ENCODE assay signal across 8 mouse cellular contexts in the genomic region with DNA sequence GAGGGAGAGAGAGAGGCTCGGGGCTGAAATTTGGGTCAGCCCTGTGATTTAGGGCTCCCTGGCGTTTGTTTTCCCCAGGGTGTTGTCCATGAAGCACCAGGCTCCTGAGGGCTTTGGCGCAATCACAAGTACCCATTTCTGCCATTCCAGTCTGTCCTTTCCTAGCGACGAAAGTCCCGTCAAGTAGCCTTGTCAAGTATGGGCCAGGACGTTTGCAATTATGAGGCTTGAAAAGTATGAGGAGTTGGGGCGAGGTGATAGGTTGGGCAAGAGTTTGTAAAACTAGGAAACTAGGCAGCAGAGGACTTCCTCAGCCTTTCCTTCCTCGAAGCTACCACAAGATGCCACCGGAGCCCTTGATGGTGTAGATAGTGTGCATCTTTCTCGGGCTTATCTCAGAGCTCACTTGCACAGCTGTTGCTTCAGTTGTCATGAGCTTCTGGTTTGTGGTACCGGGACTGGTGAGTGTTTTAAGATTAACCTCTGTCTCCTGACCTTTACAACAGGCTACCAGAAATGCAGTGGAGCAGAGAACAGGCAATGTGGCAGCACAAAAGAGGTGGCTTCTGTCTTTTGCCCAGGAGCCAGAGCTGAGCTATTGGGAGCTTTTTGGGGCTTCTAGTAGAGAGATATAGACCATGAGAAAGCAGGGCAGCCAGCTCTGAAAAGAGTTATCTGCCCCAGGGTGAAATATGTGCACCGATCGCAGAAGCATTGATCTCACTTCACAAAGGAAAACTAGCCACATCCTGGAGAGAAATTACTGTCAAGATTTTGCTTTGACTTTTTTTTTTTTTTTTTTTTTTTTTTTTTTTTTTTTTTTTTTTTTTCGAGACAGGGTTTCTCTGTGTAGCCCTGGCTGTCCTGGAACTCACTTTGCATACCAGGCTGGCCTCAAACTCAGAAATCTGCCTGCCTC. TPM values are rescaled to one million over a fixed set of nuclear protein-coding genes. Genes with fewer than 3 reads are reported as not detected.
DNase-seq lines count a peak whose midpoint lies in the region; ATAC-seq lines count a peak whose summit lies in the region.

No protein-coding gene starts in this region.

- WGBS in forebrain, embryonic 14.5 days: 20% methylated on average over 15 of the region's 15 CpGs
- WGBS in limb, embryonic 11.5 days: 18% methylated on average over 15 of the region's 15 CpGs
- 15% methylated on average over 15 of the region's 15 CpGs for WGBS in midbrain, embryonic 11.5 days

- peak overlapping the region; percentile 70 for H3K9ac ChIP-seq in forebrain, embryonic 14.5 days (ENCODE audit: low read length)
- no peak overlapping the region for H3K9ac ChIP-seq in limb, embryonic 11.5 days (ENCODE audit: low read length)
- H3K9ac ChIP-seq in midbrain, embryonic 11.5 days (ENCODE audit: low read length): peak overlapping the region; percentile 72

- H3K27ac ChIP-seq in forebrain, embryonic 14.5 days (ENCODE audit: low read depth, low read length): no peak overlapping the region
- H3K27ac ChIP-seq in limb, embryonic 11.5 days (replicated peaks; ENCODE audit: low read depth, low read length): no peak overlapping the region
- H3K27ac ChIP-seq in midbrain, embryonic 11.5 days (ENCODE audit: low read depth, low read length): no peak overlapping the region

- H3K36me3 ChIP-seq in forebrain, embryonic 14.5 days (ENCODE audit: control insufficient read depth, insufficient read depth, low read length): peaks cover 6% of the 10 kb centered on the region; the same call in 1 of the 2 replicates
- H3K36me3 ChIP-seq in limb, embryonic 11.5 days (ENCODE audit: control insufficient read depth, insufficient read depth, low read length): no peaks in the 10 kb centered on the region
- no peaks in the 10 kb centered on the region for H3K36me3 ChIP-seq in midbrain, embryonic 11.5 days (ENCODE audit: control insufficient read depth, insufficient read depth, low read length)

- H3K27me3 ChIP-seq in forebrain, embryonic 14.5 days (replicated peaks; ENCODE audit: control insufficient read depth, insufficient read depth, low read length): no peaks in the 10 kb centered on the region
- no peaks in the 10 kb centered on the region for H3K27me3 ChIP-seq in limb, embryonic 11.5 days (ENCODE audit: control insufficient read depth, insufficient read depth, low read length)
- peaks cover 3% of the 10 kb centered on the region; the same call in 1 of the 2 replicates for H3K27me3 ChIP-seq in midbrain, embryonic 11.5 days (ENCODE audit: control insufficient read depth, insufficient read depth, low read length)

- H3K9me3 ChIP-seq in forebrain, embryonic 14.5 days (replicated peaks; ENCODE audit: control insufficient read depth, low read length): no peaks in the 10 kb centered on the region
- no peaks in the 10 kb centered on the region for H3K9me3 ChIP-seq in limb, embryonic 11.5 days (ENCODE audit: control insufficient read depth, low read length)
- no peaks in the 10 kb centered on the region for H3K9me3 ChIP-seq in midbrain, embryonic 11.5 days (ENCODE audit: control insufficient read depth, low read length)

- peak overlapping the region; percentile 69 for H3K4me3 ChIP-seq in forebrain, embryonic 14.5 days (ENCODE audit: low read depth, low read length)
- H3K4me3 ChIP-seq in limb, embryonic 11.5 days (ENCODE audit: low read depth, low read length): peak overlapping the region; percentile 62
- H3K4me3 ChIP-seq in midbrain, embryonic 11.5 days (ENCODE audit: low read depth, low read length): peak overlapping the region; percentile 74

- H3K4me2 ChIP-seq in forebrain, embryonic 14.5 days (ENCODE audit: low read length): peak overlapping the region; percentile 88
- peak overlapping the region; percentile 57 for H3K4me2 ChIP-seq in limb, embryonic 11.5 days (ENCODE audit: low read depth, severe bottlenecking)
- H3K4me2 ChIP-seq in midbrain, embryonic 11.5 days: peak overlapping the region; percentile 97

- peak; percentile 44 for ATAC-seq in CD4-positive, CD25-positive, alpha-beta regulatory T cell, adult 4 months
- no peak for ATAC-seq in forebrain, embryonic 14.5 days
- no peak for ATAC-seq in limb, embryonic 11.5 days (ENCODE audit: insufficient number of reproducible peaks, low FRiP score, low TSS enrichment, low read depth)
- no peak for ATAC-seq in midbrain, embryonic 11.5 days (ENCODE audit: low FRiP score)
- no peak for ATAC-seq in frontal cortex, adult (ENCODE audit: low TSS enrichment)

- peaks cover 13% of the 10 kb centered on the region for H3K4me1 ChIP-seq in forebrain, embryonic 14.5 days (ENCODE audit: control insufficient read depth, insufficient read depth, low read length)
- H3K4me1 ChIP-seq in limb, embryonic 11.5 days (ENCODE audit: control insufficient read depth, insufficient read depth, low read length): peaks cover 4% of the 10 kb centered on the region; the same call in 1 of the 2 replicates
- peaks cover 12% of the 10 kb centered on the region for H3K4me1 ChIP-seq in midbrain, embryonic 11.5 days (ENCODE audit: control insufficient read depth, insufficient read depth, low read length)

- peak; percentile 63 for DNase-seq in T-cell, adult 2 months (ENCODE audit: low spot score)
- no peak for DNase-seq in forebrain, embryonic 14.5 days (ENCODE audit: low spot score)
- no peak for DNase-seq in limb, embryonic 11.5 days (ENCODE audit: low spot score)
- no peak for DNase-seq in midbrain, embryonic 11.5 days (ENCODE audit: low spot score, missing footprints)
- peak; percentile 62 for DNase-seq in thymus, postnatal 25 days
- no peak for DNase-seq in adrenal gland, adult 18-20 months (ENCODE audit: low spot score in 2 of 2)

RNA-seq across cellular contexts. Expression of gene Inpp5b, which starts 10.9 kb away (rescaled TPM):
- 100 to 1,000 TPM in 1 of 2 experiments, 10 to 100 TPM in 1; 88.0 to 146 TPM for polyA plus RNA-seq in CD4-positive, CD25-positive, alpha-beta regulatory T cell, adult 4 months (2017; shearing (Covaris generic))
- 20.8 and 22.1 TPM in 2 replicates for polyA plus RNA-seq in forebrain, embryonic 14.5 days (2014; fragmentation: Nextera tagmentation; extraction: Ambion mirVana)
- 22.3 and 26.1 TPM in 2 replicates for polyA plus RNA-seq in limb, embryonic 11.5 days (2014; fragmentation: Nextera tagmentation; extraction: Ambion mirVana)
- polyA plus RNA-seq in midbrain, embryonic 11.5 days (2014; fragmentation: Nextera tagmentation; extraction: Ambion mirVana): 24.6 and 28.2 TPM in 2 replicates
- total RNA-seq in adrenal gland, adult 18-20 months (2021): 10 to 100 TPM; 16.9 to 18.8 TPM

RNA-seq across cellular contexts. Expression of gene Sf3a3, which starts 38.0 kb away (rescaled TPM):
- polyA plus RNA-seq in CD4-positive, CD25-positive, alpha-beta regulatory T cell, adult 4 months (2017; shearing (Covaris generic)): 100 to 1,000 TPM; 104 to 108 TPM
- 118 TPM in 2 replicates for polyA plus RNA-seq in forebrain, embryonic 14.5 days (2014; fragmentation: Nextera tagmentation; extraction: Ambion mirVana)
- 250 and 252 TPM in 2 replicates for polyA plus RNA-seq in limb, embryonic 11.5 days (2014; fragmentation: Nextera tagmentation; extraction: Ambion mirVana)
- 221 and 236 TPM in 2 replicates for polyA plus RNA-seq in midbrain, embryonic 11.5 days (2014; fragmentation: Nextera tagmentation; extraction: Ambion mirVana)
- total RNA-seq in adrenal gland, adult 18-20 months (2021): 10 to 100 TPM; 33.1 to 34.9 TPM

RNA-seq across cellular contexts. Expression of gene Mtf1, which starts 49.4 kb away (rescaled TPM):
- 10 to 100 TPM; 16.0 to 16.7 TPM for polyA plus RNA-seq in CD4-positive, CD25-positive, alpha-beta regulatory T cell, adult 4 months (2017; shearing (Covaris generic))
- 12.7 and 13.6 TPM in 2 replicates for polyA plus RNA-seq in forebrain, embryonic 14.5 days (2014; fragmentation: Nextera tagmentation; extraction: Ambion mirVana)
- polyA plus RNA-seq in limb, embryonic 11.5 days (2014; fragmentation: Nextera tagmentation; extraction: Ambion mirVana): 14.1 TPM in 2 replicates
- polyA plus RNA-seq in midbrain, embryonic 11.5 days (2014; fragmentation: Nextera tagmentation; extraction: Ambion mirVana): 12.9 and 16.7 TPM in 2 replicates
- 10 to 100 TPM; 27.0 TPM for total RNA-seq in adrenal gland, adult 18-20 months (2021)

RNA-seq across cellular contexts. Expression of gene Fhl3, which starts 52.0 kb away (rescaled TPM):
- 10 to 100 TPM in 1 of 2 experiments, 1 to 10 TPM in 1; 6.6 to 11.0 TPM for polyA plus RNA-seq in CD4-positive, CD25-positive, alpha-beta regulatory T cell, adult 4 months (2017; shearing (Covaris generic))
- polyA plus RNA-seq in forebrain, embryonic 14.5 days (2014; fragmentation: Nextera tagmentation; extraction: Ambion mirVana): 1.4 TPM in 2 replicates
- 11.5 and 11.6 TPM in 2 replicates for polyA plus RNA-seq in limb, embryonic 11.5 days (2014; fragmentation: Nextera tagmentation; extraction: Ambion mirVana)
- polyA plus RNA-seq in midbrain, embryonic 11.5 days (2014; fragmentation: Nextera tagmentation; extraction: Ambion mirVana): 3.9 and 4.5 TPM in 2 replicates
- total RNA-seq in adrenal gland, adult 18-20 months (2021): 10 to 100 TPM in 1 of 2 experiments, 1 to 10 TPM in 1; 6.3 to 15.0 TPM

RNA-seq across cellular contexts. Expression of gene Utp11, which starts 59.1 kb away (rescaled TPM):
- 10 to 100 TPM; 83.1 to 87.9 TPM for polyA plus RNA-seq in CD4-positive, CD25-positive, alpha-beta regulatory T cell, adult 4 months (2017; shearing (Covaris generic))
- polyA plus RNA-seq in forebrain, embryonic 14.5 days (2014; fragmentation: Nextera tagmentation; extraction: Ambion mirVana): 34.5 and 42.0 TPM in 2 replicates
- polyA plus RNA-seq in limb, embryonic 11.5 days (2014; fragmentation: Nextera tagmentation; extraction: Ambion mirVana): 78.9 TPM in 2 replicates
- polyA plus RNA-seq in midbrain, embryonic 11.5 days (2014; fragmentation: Nextera tagmentation; extraction: Ambion mirVana): 66.2 and 75.4 TPM in 2 replicates
- 10 to 100 TPM; 32.5 to 35.7 TPM for total RNA-seq in adrenal gland, adult 18-20 months (2021)

Comparison
In these comparisons a context has a peak if more than half of its experiments do, and no peak if none do; other contexts are left out.
1. DNase-seq: peak in T-cell, adult 2 months (single experiment) and thymus, postnatal 25 days (single experiment); none in forebrain, embryonic 14.5 days (single experiment), limb, embryonic 11.5 days (single experiment), midbrain, embryonic 11.5 days (single experiment) and adrenal gland, adult 18-20 months (0 of 2).
2. Peak in every context shown above with its lines, with median percentiles within 50 percentile points of each other: H3K4me2 ChIP-seq and H3K4me3 ChIP-seq.